Mouse (Mus musculus) embryonic fibroblast, embryonic 13.5 days (primary cell): ENCODE measurements at regions not wholly inside any gene's neighbourhood (a gene's known extent, or its start where the extent isn't known, plus 50 kb on each side); places are given as distances from the start of the nearest gene placed in this dataset.

ENCODE experiments used
- CTCF ChIP-seq: IDR thresholded peaks from 2 replicates; pipeline ENCODE4 v1.5.1; 2011; ENCODE audit warnings: mild to moderate bottlenecking, control low read depth, low read length, moderate library complexity, borderline replicate concordance; ENCODE audit not compliant: insufficient read depth
- POLR2A ChIP-seq: IDR thresholded peaks from 2 replicates; pipeline ENCODE4 v1.6.1; 2011; ENCODE audit warnings: low read depth, mild to moderate bottlenecking, control low read depth, low read length, moderate library complexity

DNA sequence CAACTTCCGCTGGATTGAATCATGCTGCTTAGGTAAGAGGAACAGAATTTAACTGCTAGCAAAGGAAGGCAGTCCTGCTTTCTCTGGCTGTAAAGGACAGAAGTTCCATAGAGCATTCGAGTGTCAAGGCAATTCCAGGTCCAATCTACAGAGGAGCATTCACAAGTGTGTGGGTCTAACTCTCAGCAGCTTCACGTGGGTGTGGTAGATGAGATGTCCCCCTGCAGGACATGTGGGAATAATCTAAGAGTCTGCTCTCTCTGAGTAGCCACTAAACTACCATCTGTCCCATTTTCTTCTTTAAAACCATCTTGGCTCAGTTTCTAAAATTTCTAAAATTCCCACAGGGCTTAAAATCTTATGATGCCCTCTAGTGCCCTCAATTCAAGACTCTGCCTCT, 90.6 kb downstream of the Cmpk2 start:
- no peak for TF ChIP-seq CTCF
- no peak for TF ChIP-seq POLR2A
